Mouse (Mus musculus) intestine, postnatal 0 days (tissue): ENCODE measurements around the gene Osbpl6. TPM values are rescaled to one million over a fixed set of nuclear protein-coding genes. Genes with fewer than 3 reads are reported as not detected.

Experiments used
- ATAC-seq: fragments of 200-750 bp; cut with Nextera tagmentation; 2 replicates; pipeline ENCODE4 v1.8.0; 2017; ENCODE audit warnings: mild to moderate bottlenecking, moderate TSS enrichment, moderate library complexity
- H3K27ac ChIP-seq: fragments of 300-500 bp; sonication (generic); 2 replicates; pipeline ENCODE4 v1.5.1; 2014; ENCODE audit warnings: mild to moderate bottlenecking, low read depth, low read length, moderate library complexity
- H3K27me3 ChIP-seq: fragments of 300-500 bp; sonication (generic); replicated peaks from 2 replicates; pipeline ENCODE4 v1.6.1; 2014; ENCODE audit warnings: low read length, mixed read lengths; ENCODE audit not compliant: control insufficient read depth, insufficient read depth
- H3K36me3 ChIP-seq: fragments of 300-500 bp; sonication (generic); 2 replicates; pipeline ENCODE4 v1.6.1; 2014; ENCODE audit warnings: mild to moderate bottlenecking, moderate library complexity; ENCODE audit not compliant: control insufficient read depth, insufficient read depth
- H3K4me1 ChIP-seq: fragments of 300-500 bp; sonication (generic); replicated peaks from 2 replicates; pipeline ENCODE4 v1.6.1; 2014; ENCODE audit warnings: antibody characterized with exemption, low read length, mixed read lengths; ENCODE audit not compliant: control insufficient read depth, insufficient read depth
- H3K4me2 ChIP-seq: fragments of 300-500 bp; sonication (generic); replicated peaks from 2 replicates; pipeline ENCODE4 v1.6.1; 2014; ENCODE audit warnings: low read depth, mild to moderate bottlenecking, moderate library complexity
- H3K4me3 ChIP-seq: fragments of 300-500 bp; sonication (generic); 2 replicates; pipeline ENCODE4 v1.5.1; 2014; ENCODE audit warnings: low read depth, low read length
- H3K9ac ChIP-seq: fragments of 300-500 bp; sonication (generic); 2 replicates; pipeline ENCODE4 v1.6.1; 2014; ENCODE audit warnings: mild to moderate bottlenecking, low read depth, low read length
- H3K9me3 ChIP-seq: fragments of 300-500 bp; sonication (generic); 2 replicates; pipeline ENCODE4 v1.6.1; 2016; ENCODE audit warnings: mixed run types; ENCODE audit not compliant: control insufficient read depth
- CTCF ChIP-seq: sonication (generic); IDR thresholded peaks from 2 replicates; pipeline ENCODE4 v1.5.1; 2016; ENCODE audit warnings: low read depth, mild to moderate bottlenecking, control low read depth, antibody characterized with exemption, moderate library complexity
- WGBS: fragments of 180-500 bp; shearing (Covaris S2); extraction: QIAGEN DNeasy Blood & Tissue Kit; methylation state at CpG from one replicate; pipeline ENCODE4 v1.1.7; 2014; 5-methylcytosine and 5-hydroxymethylcytosine counted together
- polyA plus RNA-seq: library from polyadenylated mRNA; unstranded; fragments of >200 nt; fragmentation: Nextera tagmentation; extraction: Ambion mirVana; gene quantifications from 2 replicates; pipeline ENCODE4 v1.2.1, GENCODE M21; 2015

Gene Osbpl6
- polyA plus RNA-seq, 1 experiment from 2014 or later = 30.8 TPM

DNA sequence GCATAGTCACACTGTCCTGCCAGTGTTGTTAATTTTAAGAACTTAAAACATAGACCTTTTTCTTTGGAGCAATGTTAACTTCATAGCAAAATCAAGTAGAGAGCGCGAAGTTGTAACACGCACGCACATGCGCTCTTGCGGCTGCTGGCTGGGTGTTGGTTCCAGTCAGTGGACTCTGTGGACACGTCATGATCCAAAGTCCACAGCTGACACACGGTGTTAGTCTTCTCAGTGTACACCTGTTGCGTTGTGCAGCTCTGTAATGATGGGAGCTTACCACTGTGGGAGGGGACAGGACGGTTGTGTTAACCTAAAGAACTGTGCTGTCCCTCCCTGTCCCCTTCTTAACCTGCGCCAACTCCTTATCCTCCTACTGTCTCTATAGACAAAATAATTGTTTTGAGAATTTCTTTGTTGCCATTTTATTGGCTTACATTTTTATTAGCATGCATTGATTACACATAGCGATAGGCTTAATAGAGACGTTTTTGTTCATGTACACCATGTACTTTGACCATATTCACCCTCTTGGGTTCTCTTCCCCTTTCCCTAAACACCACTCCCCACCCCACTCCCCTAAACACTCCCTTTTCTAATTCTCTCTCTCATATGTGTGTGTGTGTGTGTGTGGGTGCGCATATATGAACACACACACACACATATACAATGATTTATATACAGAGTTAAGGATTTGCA, 11.3 kb downstream of the Osbpl6 start:
- Histone ChIP-seq H3K36me3 (no peaks in the 10 kb centered on the region), H3K4me2 (no peak overlapping the region), H3K27ac (peak overlapping the region; percentile 68), H3K9ac (no peak overlapping the region), H3K4me1 (0 out of 2 replicates have a peak, but pooled peaks cover 4% of the 10 kb centered on the region), H3K9me3 (no peaks in the 10 kb centered on the region), H3K4me3 (no peak overlapping the region), H3K27me3 (no peaks in the 10 kb centered on the region)
- ATAC-seq = peak; percentile 96
- no peak for TF ChIP-seq CTCF
- WGBS = 51% methylated on average over 14 of the region's 14 CpGs

DNA sequence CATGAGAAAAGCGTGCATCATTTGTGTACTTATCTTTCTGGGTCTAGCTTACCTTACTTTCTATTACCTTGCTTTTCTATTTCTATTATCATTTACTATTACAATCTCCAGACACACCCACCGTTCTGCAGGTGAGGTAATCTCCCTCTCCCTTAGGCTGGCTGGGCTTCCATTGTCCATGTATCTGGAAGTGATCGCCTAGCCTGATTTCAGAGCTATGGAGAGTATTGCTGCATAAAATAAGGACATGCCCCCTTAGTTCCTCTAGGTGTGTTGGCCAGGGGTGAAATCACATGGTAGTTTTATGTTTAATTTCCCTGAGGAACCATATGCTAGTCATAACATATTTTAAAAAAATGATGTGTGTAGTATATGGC, 11.8 kb downstream of the Osbpl6 start:
- H3K4me3 ChIP-seq = no peak overlapping the region
- no peak for TF ChIP-seq CTCF

DNA sequence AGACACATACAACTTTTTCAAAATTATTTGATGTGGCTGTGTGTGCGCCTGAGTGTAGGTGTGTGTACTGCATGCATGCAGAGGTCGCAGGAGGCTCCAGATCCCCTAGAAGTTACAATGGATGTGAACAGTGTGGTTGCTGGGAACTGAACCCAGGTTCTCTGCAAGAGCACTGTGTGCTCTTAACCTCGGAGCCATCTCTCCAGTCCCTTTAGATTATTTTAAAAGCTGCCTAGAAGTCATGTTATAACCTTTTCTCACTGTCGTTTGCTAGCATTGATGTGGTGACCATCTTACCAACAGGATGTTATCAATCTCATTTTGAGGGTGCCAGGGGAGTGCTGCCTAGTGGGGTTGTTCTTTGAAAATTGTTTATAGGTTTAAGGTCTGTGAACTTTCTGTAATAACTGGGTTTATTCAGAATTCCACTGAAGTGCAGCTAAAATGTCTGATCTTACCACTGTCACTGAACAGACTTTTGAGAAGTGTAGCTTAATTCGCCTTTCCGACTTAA, 15.2 kb downstream of the Osbpl6 start:
- Histone ChIP-seq H3K9ac (no peak overlapping the region), H3K4me1 (0 out of 2 replicates have a peak, but pooled peaks cover 3% of the 10 kb centered on the region), H3K4me2 (no peak overlapping the region), H3K27ac (no peak overlapping the region), H3K9me3 (no peaks in the 10 kb centered on the region), H3K4me3 (no peak overlapping the region), H3K36me3 (no peaks in the 10 kb centered on the region), H3K27me3 (no peaks in the 10 kb centered on the region)
- no peak for TF ChIP-seq CTCF
- WGBS = 81% methylated on average over 6 of the region's 6 CpGs
- no peak for ATAC-seq

More for the DNA sequence above, 11.8 kb downstream of the Osbpl6 start:
- no peaks in the 10 kb centered on the region for H3K27me3 ChIP-seq
- peak; percentile 61 for ATAC-seq
- H3K4me2 ChIP-seq = no peak overlapping the region
- H3K4me1 ChIP-seq = 0 out of 2 replicates have a peak, but pooled peaks cover 4% of the 10 kb centered on the region
- 48% methylated on average over 3 of the region's 3 CpGs for WGBS
- H3K9ac ChIP-seq = no peak overlapping the region
- H3K36me3 ChIP-seq = no peaks in the 10 kb centered on the region
- H3K27ac ChIP-seq = peak overlapping the region; percentile 68
- H3K9me3 ChIP-seq = no peaks in the 10 kb centered on the region

DNA sequence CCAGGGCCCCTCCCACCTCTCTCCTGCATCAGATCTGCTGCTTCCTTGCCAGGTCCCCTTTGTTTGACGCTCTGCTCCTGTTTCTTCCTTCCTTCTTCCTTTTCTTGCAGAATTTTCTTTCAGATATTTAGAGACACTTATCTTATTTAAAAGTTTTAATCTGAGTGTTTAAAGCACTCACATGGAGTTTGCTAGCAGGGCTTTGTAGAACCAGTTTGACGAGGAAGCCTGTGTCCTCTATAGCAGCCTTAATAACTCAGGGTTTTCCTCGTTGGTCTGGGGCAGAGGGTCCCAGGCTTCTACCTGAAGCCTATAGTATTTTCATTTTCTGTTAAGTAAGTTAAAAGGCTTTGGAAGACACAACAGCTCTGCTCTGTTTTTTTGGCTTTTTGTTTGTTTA, 20.5 kb downstream of the Osbpl6 start:
- Histone ChIP-seq H3K9ac (no peak overlapping the region), H3K27me3 (no peaks in the 10 kb centered on the region), H3K4me2 (no peak overlapping the region), H3K4me1 (no peaks in the 10 kb centered on the region), H3K9me3 (no peaks in the 10 kb centered on the region), H3K27ac (no peak overlapping the region), H3K36me3 (no peaks in the 10 kb centered on the region), H3K4me3 (no peak overlapping the region)
- no peak for ATAC-seq
- no peak for TF ChIP-seq CTCF
- 35% methylated on average over 3 of the region's 3 CpGs for WGBS

DNA sequence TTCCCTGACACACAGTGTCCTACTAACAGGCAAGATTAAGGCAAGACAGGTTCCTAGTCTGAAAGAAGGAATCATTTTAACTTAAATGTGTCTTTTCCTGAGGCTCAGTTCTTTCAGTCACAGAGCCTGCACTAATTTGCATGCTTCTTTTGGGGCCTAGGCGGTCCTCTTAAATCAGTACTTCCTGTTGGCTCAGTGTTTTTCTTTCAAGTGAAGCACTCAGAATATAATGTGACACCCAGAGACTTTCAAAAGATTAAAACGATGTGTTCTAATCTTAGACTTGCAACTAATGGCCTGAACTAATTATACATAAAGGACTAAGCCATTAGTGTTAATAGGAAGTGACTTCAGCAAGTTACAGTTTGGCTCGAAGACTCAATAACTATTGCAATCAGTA, 23.0 kb downstream of the Osbpl6 start:
- H3K4me3 ChIP-seq = no peak overlapping the region
- no peak for ATAC-seq
- WGBS = 66% methylated on average over 3 of the region's 3 CpGs
- no peak for TF ChIP-seq CTCF
- H3K27ac ChIP-seq = no peak overlapping the region
- no peaks in the 10 kb centered on the region for H3K27me3 ChIP-seq
- no peaks in the 10 kb centered on the region for H3K4me1 ChIP-seq
- no peak overlapping the region for H3K9ac ChIP-seq
- H3K9me3 ChIP-seq = no peaks in the 10 kb centered on the region
- no peaks in the 10 kb centered on the region for H3K36me3 ChIP-seq
- no peak overlapping the region for H3K4me2 ChIP-seq

DNA sequence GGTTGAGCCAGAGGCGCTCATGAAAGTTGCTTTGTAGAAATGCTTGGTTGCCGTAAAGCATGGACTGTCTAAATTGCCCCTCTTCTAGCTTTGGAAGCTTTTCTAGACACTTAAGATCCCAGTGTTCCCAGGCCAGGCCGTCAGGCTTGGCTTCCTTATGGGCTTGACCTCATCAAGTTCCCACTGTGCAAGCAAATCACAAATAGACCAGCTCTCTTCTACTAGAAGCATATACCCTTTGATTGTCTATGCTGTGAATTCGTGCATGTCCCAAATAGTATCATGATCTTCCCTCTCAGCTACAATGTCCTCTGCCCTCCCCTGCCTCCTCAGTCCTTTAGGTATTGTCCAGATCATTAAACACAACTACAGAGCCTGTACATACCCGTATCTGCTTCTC, 23.5 kb downstream of the Osbpl6 start:
- H3K36me3 ChIP-seq = no peaks in the 10 kb centered on the region
- no peaks in the 10 kb centered on the region for H3K9me3 ChIP-seq
- 88% methylated on average over 5 of the region's 5 CpGs for WGBS
- no peaks in the 10 kb centered on the region for H3K27me3 ChIP-seq
- H3K9ac ChIP-seq = no peak overlapping the region
- H3K4me1 ChIP-seq = no peaks in the 10 kb centered on the region
- TF ChIP-seq CTCF = no peak
- H3K4me2 ChIP-seq = no peak overlapping the region
- no peak for ATAC-seq
- no peak overlapping the region for H3K27ac ChIP-seq
- no peak overlapping the region for H3K4me3 ChIP-seq
